Mouse (Mus musculus) forebrain, embryonic 12.5 days (tissue): Measurements from ENCODE around the gene Lamp5. TPM values are rescaled to one million over a fixed set of nuclear protein-coding genes. Genes with fewer than 3 reads are reported as not detected.

Source experiments
- ATAC-seq: fragments of 200-750 bp; cut with Nextera tagmentation; 2 replicates; pipeline ENCODE4 v1.8.0; 2017; ENCODE audit warnings: moderate TSS enrichment; ENCODE audit not compliant: low FRiP score
- H3K27ac ChIP-seq: fragments of 300-500 bp; sonication (generic); 2 replicates; pipeline ENCODE4 v1.5.1; 2016; ENCODE audit warnings: mild to moderate bottlenecking
- H3K27me3 ChIP-seq: fragments of 300-500 bp; sonication (generic); 2 replicates; pipeline ENCODE4 v1.6.1; 2016; ENCODE audit warnings: mild to moderate bottlenecking
- H3K36me3 ChIP-seq: fragments of 300-500 bp; sonication (generic); replicated peaks from 2 replicates; pipeline ENCODE4 v1.6.1; 2016; ENCODE audit warnings: mild to moderate bottlenecking
- H3K4me1 ChIP-seq: fragments of 300-500 bp; sonication (generic); 2 replicates; pipeline ENCODE4 v1.6.1; 2016
- H3K4me2 ChIP-seq: fragments of 300-500 bp; sonication (generic); 2 replicates; pipeline ENCODE4 v1.6.1; 2016; ENCODE audit warnings: mild to moderate bottlenecking, moderate library complexity
- H3K4me3 ChIP-seq: fragments of 300-500 bp; sonication (generic); replicated peaks from 2 replicates; pipeline ENCODE4 v1.5.1; 2016; ENCODE audit warnings: mild to moderate bottlenecking
- H3K9ac ChIP-seq: fragments of 300-500 bp; sonication (generic); 2 replicates; pipeline ENCODE4 v1.6.1; 2016; ENCODE audit warnings: mild to moderate bottlenecking
- H3K9me3 ChIP-seq: fragments of 300-500 bp; sonication (generic); 2 replicates; pipeline ENCODE4 v1.6.1; 2016
- WGBS: fragments of 180-500 bp; shearing (Covaris S2); methylation state at CpG from one replicate; pipeline ENCODE4 v1.1.7; 2016; 5-methylcytosine and 5-hydroxymethylcytosine counted together
- polyA plus RNA-seq: library from polyadenylated mRNA; unstranded; fragments of >200 nt; fragmentation: Nextera tagmentation; extraction: Ambion mirVana; gene quantifications from 2 replicates; pipeline ENCODE4 v1.2.1, GENCODE M21; 2016

The Lamp5 gene
- polyA plus RNA-seq, 1 experiment from 2014 or later, result 4.3 TPM

DNA sequence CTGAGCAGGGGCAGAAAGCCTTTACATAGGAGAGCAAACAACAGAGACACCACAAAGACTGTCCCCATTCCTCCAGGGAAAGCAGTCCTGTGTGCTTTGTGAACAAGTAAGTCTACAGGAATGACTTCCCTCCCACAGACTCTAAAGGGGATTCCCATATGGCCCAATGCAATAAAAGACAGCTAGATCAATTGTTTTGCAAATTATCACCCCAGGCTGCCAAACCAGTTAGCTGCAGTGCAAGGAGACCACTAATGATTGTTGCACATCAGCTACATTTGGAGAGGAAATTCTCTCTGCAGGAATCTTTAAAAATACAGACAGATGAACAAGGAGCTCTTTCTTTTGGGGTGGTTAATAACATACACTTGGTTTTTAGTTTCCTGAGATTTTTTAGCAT, 55.6 kb downstream of the Lamp5 start:
- Histone ChIP-seq H3K9ac (no peak overlapping the region), H3K4me2 (0 out of 2 replicates have a peak overlapping the region, but pooled peaks have one; percentile 10), H3K4me1 (peaks cover 22% of the 10 kb centered on the region), H3K27me3 (no peaks in the 10 kb centered on the region), H3K36me3 (no peaks in the 10 kb centered on the region), H3K9me3 (no peaks in the 10 kb centered on the region), H3K27ac (peak overlapping the region; percentile 88), H3K4me3 (no peak overlapping the region)
- ATAC-seq, result peak; percentile 59

DNA sequence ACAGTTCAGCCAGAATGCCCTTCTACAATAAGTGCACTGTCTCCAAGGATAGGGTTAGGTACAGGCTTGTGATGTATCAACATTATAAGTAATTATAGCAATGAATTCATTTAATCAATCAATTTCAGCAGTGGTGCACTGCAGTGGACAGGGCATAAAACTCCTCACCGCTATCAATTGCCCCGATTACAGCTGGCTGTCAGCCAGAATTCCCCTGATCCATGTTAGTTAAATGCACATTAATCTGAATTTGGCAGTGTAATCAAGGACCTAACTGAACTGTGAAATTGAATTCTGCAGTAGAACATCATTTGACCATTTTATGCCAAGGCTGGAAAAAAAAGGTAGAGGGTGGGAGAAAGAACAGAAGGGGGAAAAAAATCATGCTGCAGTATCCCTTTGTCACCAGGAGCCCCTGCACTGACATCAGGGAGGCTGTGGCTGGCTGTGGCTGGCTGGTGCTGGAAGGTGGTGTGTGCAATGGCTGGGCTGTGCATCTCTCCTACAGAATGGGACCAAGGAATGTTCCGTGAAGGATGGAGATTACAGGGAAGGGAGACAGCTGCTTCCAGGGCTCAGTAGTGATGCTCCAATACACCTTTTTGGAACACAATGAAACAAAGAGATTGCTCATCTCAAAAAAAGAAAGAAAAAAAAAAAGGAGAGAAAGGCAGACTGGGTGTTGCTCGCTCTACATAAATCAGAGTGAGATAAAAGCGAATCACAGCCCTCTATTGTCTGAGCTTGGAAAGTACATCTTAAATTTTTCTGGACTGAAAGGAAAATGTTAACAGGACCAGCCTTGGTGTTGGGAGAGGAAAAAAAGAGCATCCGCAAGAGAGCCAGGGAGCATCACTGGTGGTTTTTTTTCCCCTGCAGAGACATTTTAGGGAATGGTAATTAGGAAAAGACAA, 56.3 kb downstream of the Lamp5 start:
- 11% methylated on average over 6 of the region's 6 CpGs for WGBS
- no peak overlapping the region for H3K4me3 ChIP-seq
- peaks cover 25% of the 10 kb centered on the region for H3K4me1 ChIP-seq
- H3K36me3 ChIP-seq, result no peaks in the 10 kb centered on the region
- H3K9ac ChIP-seq, result no peak overlapping the region; the same call in 1 of the 2 replicates
- H3K27ac ChIP-seq, result peak overlapping the region; percentile 88
- no peaks in the 10 kb centered on the region for H3K27me3 ChIP-seq
- no peaks in the 10 kb centered on the region for H3K9me3 ChIP-seq
- H3K4me2 ChIP-seq, result peak overlapping the region; percentile 30
- peak; percentile 92 for ATAC-seq

DNA sequence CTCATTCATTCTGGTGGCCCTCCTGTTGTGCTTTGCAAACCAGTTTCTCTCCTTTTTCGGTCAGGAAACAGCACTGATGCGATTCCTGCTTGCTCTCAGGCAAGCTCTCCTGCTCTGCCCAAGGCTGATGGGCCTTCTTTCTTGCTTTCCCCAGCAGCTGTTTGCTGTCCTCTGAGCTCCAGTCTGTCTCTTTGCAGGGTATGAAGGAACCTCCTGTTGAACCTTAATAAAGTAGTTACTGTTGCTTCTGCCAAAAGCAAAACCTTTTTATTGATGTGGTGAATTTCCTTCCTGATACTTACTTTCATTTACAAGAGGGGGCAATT, 57.0 kb downstream of the Lamp5 start:
- Histone ChIP-seq H3K27me3 (no peaks in the 10 kb centered on the region), H3K4me3 (no peak overlapping the region), H3K36me3 (no peaks in the 10 kb centered on the region), H3K4me1 (peaks cover 27% of the 10 kb centered on the region), H3K9ac (no peak overlapping the region), H3K4me2 (no peak overlapping the region), H3K9me3 (no peaks in the 10 kb centered on the region), H3K27ac (peak overlapping the region; percentile 88)
- no peak for ATAC-seq
- 0% methylated on average over 2 of the region's 2 CpGs for WGBS

DNA sequence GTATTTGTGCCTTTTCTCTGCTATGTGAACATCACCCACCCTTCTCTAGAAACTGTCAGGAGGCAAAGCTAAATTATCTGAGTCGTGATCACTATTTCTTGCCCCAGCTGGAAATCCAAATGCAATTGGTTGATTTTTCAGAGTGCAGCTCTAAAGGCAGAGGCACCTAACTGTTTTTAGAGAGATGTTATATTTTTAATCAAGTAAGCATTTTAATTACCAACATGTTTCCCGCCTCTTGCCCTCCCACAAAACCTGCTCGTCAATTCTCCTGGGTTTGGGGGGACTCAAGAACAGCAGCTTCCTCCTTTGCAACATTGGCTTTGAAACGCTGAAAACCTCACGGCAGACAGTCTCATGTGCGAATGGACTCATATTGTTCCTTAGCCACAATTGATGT, 61.3 kb downstream of the Lamp5 start:
- Histone ChIP-seq H3K9me3 (no peaks in the 10 kb centered on the region), H3K4me2 (no peak overlapping the region), H3K36me3 (no peaks in the 10 kb centered on the region), H3K4me3 (no peak overlapping the region), H3K4me1 (peaks cover 15% of the 10 kb centered on the region), H3K27me3 (no peaks in the 10 kb centered on the region), H3K27ac (no peak overlapping the region), H3K9ac (no peak overlapping the region)
- WGBS, result 71% methylated on average over 6 of the region's 6 CpGs
- ATAC-seq, result no peak

DNA sequence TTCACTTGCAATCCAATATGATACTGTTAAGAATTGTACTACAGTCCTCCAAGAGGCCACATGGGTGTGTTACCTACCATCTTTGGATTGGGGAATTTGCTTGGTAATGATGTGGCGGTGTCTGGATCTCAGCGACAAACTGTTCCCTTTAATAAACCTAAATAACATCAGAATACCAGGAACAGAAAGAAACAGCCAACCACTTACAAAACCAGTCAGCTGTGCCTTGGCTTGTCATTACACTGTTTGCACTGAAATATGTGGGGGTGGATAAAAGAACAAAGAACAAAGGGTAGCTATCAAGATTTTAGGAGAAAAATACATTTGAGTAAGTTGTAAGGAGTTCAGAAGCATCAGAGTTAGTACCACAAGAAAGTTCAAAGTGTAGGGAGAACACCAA, 66.0 kb downstream of the Lamp5 start:
- no peaks in the 10 kb centered on the region for H3K27me3 ChIP-seq
- no peak for ATAC-seq
- no peak overlapping the region for H3K4me2 ChIP-seq
- no peaks in the 10 kb centered on the region for H3K9me3 ChIP-seq
- no peak overlapping the region for H3K9ac ChIP-seq
- WGBS, result 100% methylated on average over 2 of the region's 2 CpGs
- no peaks in the 10 kb centered on the region for H3K36me3 ChIP-seq
- no peak overlapping the region for H3K4me3 ChIP-seq
- peaks cover 5% of the 10 kb centered on the region; the same call in 1 of the 2 replicates for H3K4me1 ChIP-seq
- H3K27ac ChIP-seq, result no peak overlapping the region
